Mouse (Mus musculus) stomach, postnatal 0 days (tissue): Measurements from ENCODE around the gene Csgalnact2. TPM values are rescaled to one million over a fixed set of nuclear protein-coding genes. Genes with fewer than 3 reads are reported as not detected.

Source experiments
- ATAC-seq: fragments of 200-750 bp; cut with Nextera tagmentation; 2 replicates; pipeline ENCODE4 v1.8.0; 2017; ENCODE audit not compliant: low FRiP score, low TSS enrichment
- DNase-seq: peaks from one replicate; pipeline ENCODE4 v3.0.0-alpha.2; 2016; ENCODE audit warnings: low spot score
- H3K27ac ChIP-seq: fragments of 300-500 bp; sonication (generic); replicated peaks from 2 replicates; pipeline ENCODE4 v1.5.1; 2014; ENCODE audit warnings: mild to moderate bottlenecking, control low read depth
- H3K27me3 ChIP-seq: fragments of 300-500 bp; sonication (generic); 2 replicates; pipeline ENCODE4 v1.6.1; 2014; ENCODE audit warnings: low read length; ENCODE audit not compliant: control insufficient read depth, insufficient read depth
- H3K36me3 ChIP-seq: fragments of 300-500 bp; sonication (generic); 2 replicates; pipeline ENCODE4 v1.6.1; 2014; ENCODE audit warnings: low read length, mixed read lengths; ENCODE audit not compliant: control insufficient read depth, insufficient read depth
- H3K4me1 ChIP-seq: fragments of 300-500 bp; sonication (generic); replicated peaks from 2 replicates; pipeline ENCODE4 v1.6.1; 2014; ENCODE audit warnings: antibody characterized with exemption; ENCODE audit not compliant: control insufficient read depth, insufficient read depth
- H3K4me2 ChIP-seq: fragments of 300-500 bp; sonication (generic); replicated peaks from 2 replicates; pipeline ENCODE4 v1.6.1; 2014; ENCODE audit warnings: low read depth, mild to moderate bottlenecking, control low read depth, moderate library complexity
- H3K4me3 ChIP-seq: fragments of 300-500 bp; sonication (generic); 2 replicates; pipeline ENCODE4 v1.5.1; 2014; ENCODE audit warnings: low read depth, low read length, control low read depth
- H3K9ac ChIP-seq: fragments of 300-500 bp; sonication (generic); 2 replicates; pipeline ENCODE4 v1.6.1; 2014; ENCODE audit warnings: mild to moderate bottlenecking, low read length, control low read depth, mixed read lengths
- H3K9me3 ChIP-seq: fragments of 300-500 bp; sonication (generic); 2 replicates; pipeline ENCODE4 v1.6.1; 2016; ENCODE audit warnings: low read length; ENCODE audit not compliant: control insufficient read depth
- CTCF ChIP-seq: IDR thresholded peaks from 2 replicates; pipeline ENCODE4 v1.5.1; 2016; ENCODE audit warnings: antibody characterized with exemption, low read depth, mild to moderate bottlenecking, moderate library complexity
- EP300 ChIP-seq: optimal IDR thresholded peaks from 2 replicates; pipeline ENCODE3; 2016; ENCODE audit warnings: antibody characterized with exemption
- WGBS: fragments of 180-500 bp; shearing (Covaris S2); extraction: QIAGEN DNeasy Blood & Tissue Kit; methylation state at CpG from one replicate; pipeline ENCODE4 v1.1.7; 2014; 5-methylcytosine and 5-hydroxymethylcytosine counted together
- polyA plus RNA-seq: library from polyadenylated mRNA; unstranded; fragments of >200 nt; fragmentation: Nextera tagmentation; extraction: Ambion mirVana; gene quantifications from 2 replicates; pipeline ENCODE4 v1.2.1, GENCODE M21; 2015

Csgalnact2 gene
- polyA plus RNA-seq, 1 experiment from 2014 or later = 10.5 TPM

DNA sequence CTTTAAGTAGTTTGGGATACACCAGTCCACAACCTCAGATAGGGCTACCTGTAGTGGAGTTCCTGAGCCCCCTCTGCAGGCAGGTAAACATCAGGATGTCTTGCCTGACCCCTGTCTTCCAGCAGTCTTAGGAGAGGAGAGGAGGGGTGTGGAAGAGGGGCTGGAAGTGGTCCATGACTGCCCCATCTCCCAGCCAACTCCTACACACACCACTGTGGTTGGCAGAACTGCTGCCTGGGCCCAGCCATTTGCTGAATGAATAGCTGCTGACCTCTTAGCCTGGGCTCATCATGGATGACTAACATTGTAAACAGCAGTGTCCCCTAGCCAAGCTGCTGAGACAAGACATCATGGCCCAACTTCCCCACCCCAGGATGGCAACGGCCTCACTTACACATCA is 26.6 kb upstream of the Csgalnact2 start:
- DNase-seq (no peak), ATAC-seq (no peak)
- TF ChIP-seq CTCF = no peak
- no peak for TF ChIP-seq EP300
- no peak overlapping the region for H3K27ac ChIP-seq
- H3K9ac ChIP-seq = no peak overlapping the region
- H3K4me3 ChIP-seq = no peak overlapping the region
- no peaks in the 10 kb centered on the region for H3K4me1 ChIP-seq
- WGBS = 100% methylated on average over 1 of the region's 1 CpGs
- no peaks in the 10 kb centered on the region for H3K36me3 ChIP-seq
- H3K4me2 ChIP-seq = no peak overlapping the region
- no peaks in the 10 kb centered on the region for H3K9me3 ChIP-seq
- H3K27me3 ChIP-seq = no peaks in the 10 kb centered on the region

DNA sequence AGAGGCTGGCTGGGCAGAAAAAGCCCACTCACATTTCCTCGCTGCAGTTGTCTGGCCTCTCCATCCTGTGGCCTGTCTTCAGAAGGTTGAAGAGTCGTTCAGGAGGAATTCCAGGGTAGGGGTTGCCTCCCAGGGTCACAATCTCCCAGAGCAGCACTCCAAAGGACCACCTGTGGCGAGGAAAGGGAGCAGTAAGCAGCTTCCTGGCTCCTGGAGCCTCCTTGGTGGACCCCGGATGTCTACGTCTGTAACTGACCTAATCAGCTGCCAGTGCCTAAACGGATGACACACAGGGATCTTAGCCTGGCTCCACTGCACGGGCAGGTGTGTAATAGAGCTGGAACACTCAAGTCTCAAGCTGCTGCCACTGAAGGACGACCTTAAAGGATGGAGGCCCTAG is 25.8 kb upstream of the Csgalnact2 start:
- Histone ChIP-seq H3K4me2 (no peak overlapping the region), H3K9me3 (no peaks in the 10 kb centered on the region), H3K4me3 (no peak overlapping the region), H3K4me1 (no peaks in the 10 kb centered on the region), H3K36me3 (no peaks in the 10 kb centered on the region), H3K27me3 (no peaks in the 10 kb centered on the region), H3K9ac (no peak overlapping the region), H3K27ac (no peak overlapping the region)
- DNase-seq = no peak
- WGBS = 56% methylated on average over 8 of the region's 8 CpGs
- ATAC-seq = no peak
- TF ChIP-seq CTCF = no peak
- no peak for TF ChIP-seq EP300

DNA sequence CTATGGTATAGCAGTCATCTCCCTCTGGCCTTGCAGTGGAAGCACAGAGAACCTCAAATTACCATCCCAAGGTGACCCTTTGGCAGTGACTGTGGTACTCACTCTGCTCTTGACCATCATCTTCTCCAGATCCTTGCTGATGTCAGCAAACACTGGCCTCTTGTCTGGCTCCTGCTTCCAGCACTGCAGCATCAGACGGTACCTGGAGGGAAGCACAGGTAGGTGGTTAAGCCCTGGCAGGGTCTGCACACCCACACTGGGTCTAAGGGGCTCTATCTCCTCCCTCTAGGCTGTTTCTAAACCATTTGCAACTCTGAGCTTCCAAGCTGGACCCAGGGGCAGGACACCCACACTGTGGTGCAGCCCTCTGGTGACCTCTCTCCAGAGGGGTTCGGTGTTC is 24.1 kb upstream of the Csgalnact2 start:
- no peaks in the 10 kb centered on the region for H3K9me3 ChIP-seq
- H3K9ac ChIP-seq = no peak overlapping the region
- no peaks in the 10 kb centered on the region for H3K36me3 ChIP-seq
- TF ChIP-seq CTCF (no peak), EP300 (no peak)
- no peak overlapping the region for H3K4me2 ChIP-seq
- no peak for DNase-seq
- 77% methylated on average over 2 of the region's 2 CpGs for WGBS
- H3K4me3 ChIP-seq = no peak overlapping the region
- no peak for ATAC-seq
- H3K4me1 ChIP-seq = no peaks in the 10 kb centered on the region
- H3K27me3 ChIP-seq = no peaks in the 10 kb centered on the region
- no peak overlapping the region for H3K27ac ChIP-seq

DNA sequence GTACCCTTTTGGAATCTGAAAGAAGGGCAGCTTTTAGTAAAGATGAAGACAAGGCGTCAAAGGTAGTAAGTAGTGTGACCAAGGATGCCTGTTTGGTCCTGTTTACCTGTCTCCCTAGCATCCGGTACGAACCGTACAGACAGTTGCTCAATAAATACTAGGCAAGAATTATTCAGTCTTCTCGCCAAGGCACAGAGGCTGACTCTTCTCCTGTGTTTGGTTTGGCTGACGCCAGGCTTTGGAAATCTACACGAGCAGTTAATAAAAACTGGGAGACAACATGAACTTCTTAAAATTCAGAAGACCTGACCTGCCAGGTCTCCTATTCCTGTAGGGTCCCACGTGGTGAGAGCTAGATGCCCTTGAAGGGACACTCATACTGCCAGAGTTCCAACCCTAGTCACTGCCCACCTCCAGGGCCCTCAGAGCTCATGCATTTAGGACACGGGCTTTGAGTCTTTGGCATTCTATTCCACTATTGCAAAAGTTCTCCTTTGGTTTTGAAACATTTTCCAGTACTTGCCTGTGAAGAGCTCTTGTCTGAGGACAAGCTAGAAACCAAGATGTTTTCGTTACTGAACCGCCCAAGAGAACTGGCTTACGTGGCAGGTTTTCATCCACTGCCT is 23.6 kb upstream of the Csgalnact2 start:
- Histone ChIP-seq H3K4me1 (no peaks in the 10 kb centered on the region), H3K4me2 (no peak overlapping the region), H3K36me3 (no peaks in the 10 kb centered on the region), H3K4me3 (no peak overlapping the region), H3K27me3 (no peaks in the 10 kb centered on the region), H3K27ac (no peak overlapping the region), H3K9me3 (no peaks in the 10 kb centered on the region), H3K9ac (no peak overlapping the region)
- WGBS = 82% methylated on average over 12 of the region's 12 CpGs
- no peak for DNase-seq
- TF ChIP-seq CTCF (no peak), EP300 (no peak)
- ATAC-seq = no peak

DNA sequence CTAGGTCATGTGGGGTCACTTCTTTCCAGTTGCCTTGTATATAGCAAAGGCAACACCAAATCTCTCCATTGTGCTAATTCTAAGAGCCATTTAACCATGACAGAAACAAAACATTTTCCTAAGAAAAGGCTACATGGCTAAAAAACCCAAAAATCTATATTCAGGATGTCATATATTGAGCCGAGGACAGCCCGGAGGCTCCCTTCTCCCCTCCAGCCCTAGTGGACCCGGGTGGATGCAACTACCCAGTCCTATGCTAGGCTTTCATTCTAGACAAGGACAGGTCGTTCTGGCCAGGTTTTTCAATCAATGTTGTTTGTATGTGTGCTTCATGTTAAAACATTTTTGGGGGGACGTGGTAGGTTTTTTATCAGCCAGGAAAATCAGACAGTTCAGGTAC is 14.2 kb upstream of the Csgalnact2 start:
- no peak for ATAC-seq
- WGBS = 81% methylated on average over 5 of the region's 5 CpGs
- no peaks in the 10 kb centered on the region for H3K9me3 ChIP-seq
- DNase-seq = no peak
- no peak overlapping the region for H3K4me2 ChIP-seq
- no peaks in the 10 kb centered on the region for H3K27me3 ChIP-seq
- no peak overlapping the region for H3K4me3 ChIP-seq
- H3K27ac ChIP-seq = no peak overlapping the region
- no peak for TF ChIP-seq EP300
- no peak for TF ChIP-seq CTCF
- no peaks in the 10 kb centered on the region for H3K4me1 ChIP-seq
- no peaks in the 10 kb centered on the region for H3K36me3 ChIP-seq
- H3K9ac ChIP-seq = no peak overlapping the region

DNA sequence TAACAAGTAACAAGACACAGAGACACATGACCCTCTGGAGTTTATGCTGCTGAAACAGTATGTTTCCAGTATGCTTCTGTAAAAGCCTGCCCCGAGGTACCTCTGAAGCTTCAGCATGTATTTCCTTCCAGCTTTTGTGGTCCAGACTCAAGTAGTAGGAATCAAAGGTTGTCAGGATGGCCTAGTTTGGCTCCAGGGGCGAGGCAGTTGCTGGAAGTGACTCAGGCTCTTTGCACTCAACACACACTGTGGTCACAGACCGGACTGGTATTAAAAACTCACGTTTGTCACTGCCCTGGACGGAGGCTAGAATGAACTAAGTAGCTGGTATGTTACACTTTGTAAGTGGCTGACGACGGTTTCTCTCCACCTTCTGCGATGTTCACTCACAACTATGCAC is 12.0 kb upstream of the Csgalnact2 start:
- ATAC-seq (no peak), DNase-seq (no peak)
- H3K9ac ChIP-seq = no peak overlapping the region
- H3K4me2 ChIP-seq = no peak overlapping the region
- H3K4me1 ChIP-seq = no peaks in the 10 kb centered on the region
- TF ChIP-seq EP300 = no peak
- TF ChIP-seq CTCF = no peak
- H3K9me3 ChIP-seq = no peaks in the 10 kb centered on the region
- H3K4me3 ChIP-seq = no peak overlapping the region
- no peaks in the 10 kb centered on the region for H3K27me3 ChIP-seq
- H3K27ac ChIP-seq = no peak overlapping the region
- H3K36me3 ChIP-seq = no peaks in the 10 kb centered on the region
- 68% methylated on average over 8 of the region's 8 CpGs for WGBS
